Mouse (Mus musculus) forebrain, embryonic 15.5 days (tissue): ENCODE measurements around the gene Pcdh7. TPM values are rescaled to one million over a fixed set of nuclear protein-coding genes. Genes with fewer than 3 reads are reported as not detected.
A peak's percentile ranks its signal among the peaks of the same experiment; 100 is the strongest.

ENCODE experiments used
- ATAC-seq: fragments of 200-750 bp; cut with Nextera tagmentation; replicated peaks from 2 replicates; pipeline ENCODE4 v1.8.0; 2017; ENCODE audit warnings: mild to moderate bottlenecking, moderate TSS enrichment, moderate library complexity
- H3K27ac ChIP-seq: fragments of 300-500 bp; sonication (generic); replicated peaks from 2 replicates; pipeline ENCODE4 v1.5.1; 2015; ENCODE audit warnings: mild to moderate bottlenecking, inconsistent platforms
- H3K27me3 ChIP-seq: fragments of 300-500 bp; sonication (generic); 2 replicates; pipeline ENCODE4 v1.6.1; 2015; ENCODE audit warnings: inconsistent platforms
- H3K36me3 ChIP-seq: fragments of 300-500 bp; sonication (generic); 2 replicates; pipeline ENCODE4 v1.6.1; 2015; ENCODE audit warnings: mild to moderate bottlenecking, inconsistent platforms
- H3K4me1 ChIP-seq: fragments of 300-500 bp; sonication (generic); 2 replicates; pipeline ENCODE4 v1.6.1; 2015; ENCODE audit warnings: inconsistent platforms
- H3K4me2 ChIP-seq: fragments of 300-500 bp; sonication (generic); replicated peaks from 2 replicates; pipeline ENCODE4 v1.6.1; 2015; ENCODE audit warnings: mild to moderate bottlenecking, inconsistent platforms
- H3K4me3 ChIP-seq: fragments of 300-500 bp; sonication (generic); 2 replicates; pipeline ENCODE4 v1.5.1; 2015; ENCODE audit warnings: mild to moderate bottlenecking, inconsistent platforms
- H3K9ac ChIP-seq: fragments of 300-500 bp; sonication (generic); replicated peaks from 2 replicates; pipeline ENCODE4 v1.6.1; 2015; ENCODE audit warnings: mild to moderate bottlenecking, inconsistent platforms
- H3K9me3 ChIP-seq: fragments of 300-500 bp; sonication (generic); 2 replicates; pipeline ENCODE4 v1.6.1; 2016; ENCODE audit warnings: inconsistent platforms
- WGBS: fragments of 180-500 bp; shearing (Covaris S2); methylation state at CpG from one replicate; pipeline ENCODE4 v1.1.7; 2015; ENCODE audit warnings: mixed read lengths; 5-methylcytosine and 5-hydroxymethylcytosine counted together
- polyA plus RNA-seq: library from polyadenylated mRNA; unstranded; fragments of >200 nt; fragmentation: Nextera tagmentation; extraction: Ambion mirVana; gene quantifications from 2 replicates; pipeline ENCODE4 v1.2.1, GENCODE M21; 2015

The Pcdh7 gene
- polyA plus RNA-seq, 1 experiment from 2014 or later, result 13.3 TPM

GRCm38 (mm10) chr5:57819788-57820187 is 102.0 kb downstream of the Pcdh7 start:
- H3K36me3 ChIP-seq, result no peaks in the 10 kb centered on the region
- H3K27ac ChIP-seq, result no peak overlapping the region
- H3K4me3 ChIP-seq, result no peak overlapping the region
- no peak overlapping the region for H3K9ac ChIP-seq
- no peaks in the 10 kb centered on the region for H3K4me1 ChIP-seq
- H3K9me3 ChIP-seq, result no peaks in the 10 kb centered on the region
- no peak overlapping the region for H3K4me2 ChIP-seq
- no peaks in the 10 kb centered on the region for H3K27me3 ChIP-seq
- WGBS, result 78% methylated on average over 2 of the region's 2 CpGs
- no peak for ATAC-seq

DNA sequence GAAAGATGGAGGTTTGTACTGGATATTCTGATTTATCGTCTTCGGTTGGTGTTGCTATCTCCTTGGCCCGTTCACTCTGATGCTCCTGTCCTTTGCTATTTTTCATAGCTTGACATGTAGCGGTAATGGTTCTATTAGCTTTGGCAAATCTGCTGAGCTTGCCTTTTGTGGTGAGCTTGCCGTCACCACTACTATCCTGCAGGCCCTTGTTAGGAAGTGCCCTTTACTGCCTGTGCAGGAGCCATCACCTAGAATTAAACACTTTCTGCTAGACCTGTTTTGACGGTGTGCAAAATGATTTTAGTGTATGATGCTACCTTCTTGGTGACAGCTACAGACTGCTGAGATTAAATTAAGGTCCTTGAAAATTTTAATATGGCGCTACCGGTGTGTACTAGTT is 103.3 kb downstream of the Pcdh7 start:
- no peak overlapping the region for H3K4me2 ChIP-seq
- no peaks in the 10 kb centered on the region for H3K9me3 ChIP-seq
- H3K27ac ChIP-seq, result no peak overlapping the region
- 94% methylated on average over 8 of the region's 8 CpGs for WGBS
- H3K9ac ChIP-seq, result no peak overlapping the region
- no peak overlapping the region for H3K4me3 ChIP-seq
- H3K36me3 ChIP-seq, result no peaks in the 10 kb centered on the region
- ATAC-seq, result no peak
- H3K4me1 ChIP-seq, result no peaks in the 10 kb centered on the region
- H3K27me3 ChIP-seq, result no peaks in the 10 kb centered on the region

- Histone ChIP-seq H3K27ac (no peak overlapping the region), H3K36me3 (no peaks in the 10 kb centered on the region), H3K4me1 (no peaks in the 10 kb centered on the region), H3K4me2 (no peak overlapping the region), H3K4me3 (no peak overlapping the region), H3K9me3 (no peaks in the 10 kb centered on the region), H3K27me3 (no peaks in the 10 kb centered on the region), H3K9ac (no peak overlapping the region)
- over 99% methylated on average over 3 of the region's 3 CpGs for WGBS
- ATAC-seq, result no peak
Observed at GRCm38 (mm10) chr5:57828437-57828836, 110.7 kb downstream of the Pcdh7 start.

GRCm38 (mm10) chr5:57837150-57837549 is 119.4 kb downstream of the Pcdh7 start:
- no peak overlapping the region for H3K4me2 ChIP-seq
- H3K9me3 ChIP-seq, result no peaks in the 10 kb centered on the region
- WGBS, result 82% methylated on average over 2 of the region's 2 CpGs
- ATAC-seq, result no peak
- no peaks in the 10 kb centered on the region for H3K27me3 ChIP-seq
- H3K4me3 ChIP-seq, result no peak overlapping the region
- no peaks in the 10 kb centered on the region for H3K36me3 ChIP-seq
- H3K4me1 ChIP-seq, result no peaks in the 10 kb centered on the region
- no peak overlapping the region for H3K9ac ChIP-seq
- H3K27ac ChIP-seq, result no peak overlapping the region

DNA sequence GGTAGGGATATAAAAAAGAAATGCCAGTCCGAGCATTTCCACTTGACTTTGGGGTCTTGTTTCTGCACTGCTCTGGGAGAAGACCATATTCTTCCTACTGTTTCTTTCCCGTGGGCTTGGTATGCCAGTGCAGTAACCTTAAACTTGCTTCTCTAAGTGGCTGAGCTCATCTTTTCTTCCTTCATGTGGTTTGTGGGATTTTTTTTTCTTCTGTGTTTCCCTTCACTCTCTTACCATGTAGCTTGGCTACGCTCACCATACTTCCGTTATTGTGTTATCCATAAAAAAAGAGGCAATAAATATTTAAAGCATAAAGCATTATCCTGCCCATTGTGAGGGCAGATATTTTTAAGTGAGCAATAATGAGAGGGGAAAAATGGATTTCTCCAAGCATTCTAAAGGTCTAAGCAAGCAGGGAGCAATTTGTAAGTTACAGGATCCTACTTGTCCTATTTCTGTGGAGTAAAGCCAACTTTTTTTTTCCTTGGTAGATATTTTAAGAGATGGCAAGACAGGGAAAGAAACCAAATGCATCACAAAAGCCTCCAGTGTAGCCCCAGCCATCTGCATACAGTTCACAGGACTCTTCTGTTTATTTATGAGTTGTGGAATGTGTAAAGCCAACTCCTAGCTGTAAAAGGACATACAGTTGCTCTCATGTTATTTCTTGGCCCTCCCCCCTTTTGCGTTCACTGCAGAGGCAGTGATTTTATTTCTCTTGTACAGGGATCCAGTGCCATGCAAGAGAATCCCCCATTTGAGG is 123.8 kb downstream of the Pcdh7 start:
- 87% methylated on average over 5 of the region's 5 CpGs for WGBS
- H3K36me3 ChIP-seq, result no peaks in the 10 kb centered on the region
- no peak for ATAC-seq

DNA sequence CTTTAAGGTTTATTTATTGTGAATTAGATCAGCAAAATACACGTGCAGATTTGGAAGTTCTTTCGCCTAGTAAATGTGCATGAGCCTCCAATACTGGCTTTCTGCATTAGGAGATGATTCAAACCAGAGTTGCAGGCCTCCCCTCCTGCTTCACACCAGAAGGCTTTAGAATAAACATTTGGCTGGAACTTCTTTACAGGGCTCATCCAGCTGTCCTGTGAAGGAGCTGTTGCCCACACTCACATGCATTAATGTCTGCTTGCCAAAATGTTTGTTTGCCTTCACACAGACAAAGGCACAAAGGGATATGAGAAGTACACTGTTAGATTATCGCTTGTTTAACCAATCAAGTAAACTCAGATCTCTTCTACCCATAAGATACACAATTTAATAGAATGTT is 129.7 kb downstream of the Pcdh7 start:
- Histone ChIP-seq H3K9me3 (no peaks in the 10 kb centered on the region), H3K27me3 (no peaks in the 10 kb centered on the region), H3K36me3 (no peaks in the 10 kb centered on the region), H3K4me3 (no peak overlapping the region), H3K4me2 (no peak overlapping the region), H3K4me1 (peaks cover 7% of the 10 kb centered on the region; the same call in 1 of the 2 replicates), H3K27ac (no peak overlapping the region; the same call in 1 of the 2 replicates), H3K9ac (no peak overlapping the region)
- peak; percentile 83 for ATAC-seq
- 52% methylated on average over 3 of the region's 3 CpGs for WGBS

More for the DNA sequence above, 123.8 kb downstream of the Pcdh7 start:
- Histone ChIP-seq H3K4me2 (no peak overlapping the region), H3K27me3 (no peaks in the 10 kb centered on the region), H3K9ac (no peak overlapping the region), H3K4me3 (no peak overlapping the region), H3K9me3 (no peaks in the 10 kb centered on the region), H3K4me1 (no peaks in the 10 kb centered on the region), H3K27ac (no peak overlapping the region)

DNA sequence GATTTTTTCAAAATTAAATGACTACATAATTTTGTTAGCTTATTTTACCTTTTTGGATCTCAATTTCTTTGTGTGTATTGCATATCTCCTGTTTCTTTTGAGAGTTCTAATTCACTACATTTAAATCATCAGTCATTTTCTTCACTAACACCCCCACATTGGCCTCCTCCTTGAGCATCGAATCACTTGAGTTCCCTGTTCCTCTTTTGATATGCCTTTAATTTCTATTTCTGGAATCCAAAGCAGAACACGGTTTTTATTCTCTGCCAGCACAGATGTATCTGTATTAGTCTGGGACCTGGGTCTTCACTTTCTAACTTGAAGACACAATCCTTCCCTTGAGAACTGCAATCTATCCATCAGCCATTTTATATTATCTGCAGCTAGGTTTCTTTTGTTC is 132.3 kb downstream of the Pcdh7 start:
- no peaks in the 10 kb centered on the region for H3K36me3 ChIP-seq
- H3K4me2 ChIP-seq, result no peak overlapping the region
- no peaks in the 10 kb centered on the region for H3K9me3 ChIP-seq
- H3K9ac ChIP-seq, result no peak overlapping the region
- 83% methylated on average over 2 of the region's 2 CpGs for WGBS
- H3K27ac ChIP-seq, result no peak overlapping the region
- H3K4me1 ChIP-seq, result peaks cover 7% of the 10 kb centered on the region; the same call in 1 of the 2 replicates
- no peaks in the 10 kb centered on the region for H3K27me3 ChIP-seq
- ATAC-seq, result no peak
- H3K4me3 ChIP-seq, result no peak overlapping the region

GRCm38 (mm10) chr5:57857316-57857715 is 139.5 kb downstream of the Pcdh7 start:
- Histone ChIP-seq H3K9ac (no peak overlapping the region), H3K4me3 (no peak overlapping the region), H3K4me1 (no peaks in the 10 kb centered on the region), H3K27me3 (no peaks in the 10 kb centered on the region), H3K36me3 (no peaks in the 10 kb centered on the region), H3K4me2 (no peak overlapping the region), H3K9me3 (no peaks in the 10 kb centered on the region), H3K27ac (no peak overlapping the region)
- no peak for ATAC-seq
- 71% methylated on average over 3 of the region's 3 CpGs for WGBS

- H3K4me1 ChIP-seq, result peaks cover 10% of the 10 kb centered on the region; the same call in 1 of the 2 replicates
- no peaks in the 10 kb centered on the region for H3K36me3 ChIP-seq
- H3K27me3 ChIP-seq, result no peaks in the 10 kb centered on the region
- no peaks in the 10 kb centered on the region for H3K9me3 ChIP-seq
- H3K4me3 ChIP-seq, result no peak overlapping the region
- ATAC-seq, result no peak
- 92% methylated on average over 3 of the region's 3 CpGs for WGBS
- H3K9ac ChIP-seq, result no peak overlapping the region
- H3K4me2 ChIP-seq, result no peak overlapping the region
- no peak overlapping the region for H3K27ac ChIP-seq
Observed at GRCm38 (mm10) chr5:57864254-57864653, 146.5 kb downstream of the Pcdh7 start.

DNA sequence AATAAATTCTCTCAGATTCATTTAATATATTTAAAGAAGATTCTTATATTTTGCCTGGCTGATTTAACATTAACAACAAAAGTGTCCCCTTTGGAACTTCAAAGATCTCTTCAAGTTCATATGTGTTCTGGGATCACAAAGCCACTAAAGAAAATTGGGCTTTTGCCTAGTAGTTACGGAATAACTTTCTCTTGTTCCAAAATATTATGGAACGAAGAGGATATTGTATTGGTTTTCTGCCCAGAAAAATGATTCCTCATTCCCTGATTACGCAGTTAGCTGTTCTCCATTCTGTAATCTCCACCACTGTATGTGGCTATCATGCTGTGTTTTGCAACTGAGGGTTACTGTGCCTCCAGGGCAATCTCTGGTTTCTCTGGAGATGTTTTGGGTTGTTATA is 147.5 kb downstream of the Pcdh7 start:
- H3K27me3 ChIP-seq, result no peaks in the 10 kb centered on the region
- H3K36me3 ChIP-seq, result no peaks in the 10 kb centered on the region
- WGBS, result 83% methylated on average over 3 of the region's 3 CpGs
- no peak overlapping the region for H3K4me2 ChIP-seq
- no peak overlapping the region for H3K27ac ChIP-seq
- H3K4me1 ChIP-seq, result peaks cover 10% of the 10 kb centered on the region; the same call in 1 of the 2 replicates
- H3K9ac ChIP-seq, result no peak overlapping the region
- ATAC-seq, result no peak
- no peak overlapping the region for H3K4me3 ChIP-seq
- no peaks in the 10 kb centered on the region for H3K9me3 ChIP-seq

GRCm38 (mm10) chr5:57866097-57866496 is 148.3 kb downstream of the Pcdh7 start:
- 29% methylated on average over 1 of the region's 1 CpGs for WGBS

DNA sequence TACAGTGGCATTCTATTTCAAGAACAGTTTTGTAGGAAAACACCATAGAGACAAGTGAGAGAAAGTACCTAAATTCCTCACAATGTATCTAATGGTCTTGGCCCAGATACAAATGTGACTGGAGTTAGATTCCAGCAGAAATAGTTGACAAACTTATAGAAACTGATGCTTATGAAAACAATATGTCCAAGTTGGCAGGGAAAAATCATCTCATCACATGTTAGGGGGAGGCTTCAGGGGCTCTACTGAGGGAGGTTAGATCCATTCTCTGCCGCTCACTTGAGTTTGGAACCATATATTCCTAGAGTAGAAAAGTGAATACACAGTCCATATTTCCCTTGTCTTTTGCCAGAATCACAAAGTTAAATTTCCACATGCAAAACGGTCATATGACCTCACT is 150.1 kb downstream of the Pcdh7 start:
- no peak overlapping the region for H3K9ac ChIP-seq
- H3K4me3 ChIP-seq, result no peak overlapping the region
- peaks cover 10% of the 10 kb centered on the region; the same call in 1 of the 2 replicates for H3K4me1 ChIP-seq
- H3K27ac ChIP-seq, result no peak overlapping the region
- no peak overlapping the region for H3K4me2 ChIP-seq
- no peaks in the 10 kb centered on the region for H3K36me3 ChIP-seq
- H3K27me3 ChIP-seq, result no peaks in the 10 kb centered on the region
- WGBS, result 65% methylated on average over 2 of the region's 2 CpGs
- no peaks in the 10 kb centered on the region for H3K9me3 ChIP-seq
- no peak for ATAC-seq

More at GRCm38 (mm10) chr5:57866097-57866496, 148.3 kb downstream of the Pcdh7 start:
- H3K36me3 ChIP-seq, result no peaks in the 10 kb centered on the region
- no peak overlapping the region for H3K4me2 ChIP-seq
- no peak overlapping the region for H3K9ac ChIP-seq
- peaks cover 10% of the 10 kb centered on the region; the same call in 1 of the 2 replicates for H3K4me1 ChIP-seq
- no peak overlapping the region for H3K4me3 ChIP-seq
- H3K9me3 ChIP-seq, result no peaks in the 10 kb centered on the region
- peak; percentile 60 for ATAC-seq
- H3K27me3 ChIP-seq, result no peaks in the 10 kb centered on the region
- no peak overlapping the region for H3K27ac ChIP-seq

GRCm38 (mm10) chr5:57868702-57869101 is 150.9 kb downstream of the Pcdh7 start:
- Histone ChIP-seq H3K27me3 (no peaks in the 10 kb centered on the region), H3K27ac (no peak overlapping the region), H3K4me3 (no peak overlapping the region), H3K4me1 (peaks cover 10% of the 10 kb centered on the region; the same call in 1 of the 2 replicates), H3K36me3 (no peaks in the 10 kb centered on the region), H3K9ac (no peak overlapping the region), H3K9me3 (no peaks in the 10 kb centered on the region), H3K4me2 (no peak overlapping the region)
- no peak for ATAC-seq
- 49% methylated on average over 4 of the region's 4 CpGs for whole genome bisulfite sequencing
